Mouse (Mus musculus): ENCODE results near the gene Bcl6b.

The Bcl6b gene

DNA sequence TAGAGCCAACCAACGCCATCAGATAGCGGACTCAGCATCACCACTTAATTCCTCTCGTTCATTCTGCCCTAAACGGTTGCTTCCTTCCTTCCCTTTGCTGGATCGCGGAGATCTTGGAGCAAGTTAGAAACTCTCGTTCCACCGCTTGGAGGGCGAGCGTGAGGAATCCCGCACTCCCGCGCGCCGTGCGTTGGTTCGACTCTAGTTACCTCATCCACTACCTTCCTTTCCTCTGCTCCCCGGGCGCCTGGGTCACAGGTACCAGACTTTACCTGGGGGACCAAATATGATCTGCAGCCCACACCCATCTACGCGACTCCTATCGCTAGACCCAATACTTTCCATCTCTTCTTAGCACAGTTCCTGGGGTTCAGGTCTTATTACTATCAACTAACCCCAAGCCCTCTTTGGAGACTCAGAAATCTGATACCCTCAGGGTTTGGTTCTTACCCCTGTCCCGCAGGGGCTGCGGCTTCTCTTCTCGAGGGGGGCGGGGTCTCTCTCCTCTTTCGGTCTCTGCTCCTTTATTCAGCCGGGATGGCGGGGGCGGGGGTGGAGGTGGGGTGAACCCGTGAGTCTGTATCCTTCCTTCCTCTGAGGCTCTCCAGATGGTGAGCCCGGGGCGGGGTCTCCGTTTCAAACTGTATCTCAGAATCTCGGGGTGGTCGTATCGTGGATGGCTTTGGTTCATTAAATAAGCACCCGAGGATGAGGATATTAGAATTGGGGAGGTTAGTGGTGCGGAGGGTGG, at the start of gene Bcl6b:
Bcl6b (minus strand) TSS at position 539 of the 751 bp plus-strand sequence.
- in situ Hi-C loops (cut with MboI; ENCODE audit: low sequenced_read_pairs) = no loop called here

GRCm38 (mm10) chr11:70278961-70279360, 49.4 kb upstream of the Bcl6b start:
- in situ Hi-C loops (cut with MboI; ENCODE audit: low sequenced_read_pairs) = no loop called here

GRCm38 (mm10) chr11:70271641-70272040, 42.0 kb upstream of the Bcl6b start:
- in situ Hi-C loops (cut with MboI; ENCODE audit: low sequenced_read_pairs) = no loop called here

- in situ Hi-C loops (cut with MboI; ENCODE audit: low sequenced_read_pairs) = no loop called here
These were observed 36.8 kb upstream of the Bcl6b start for GRCm38 (mm10) chr11:70266405-70266804.

- in situ Hi-C loops (cut with MboI; ENCODE audit: low sequenced_read_pairs) = no loop called here
These were observed 36.2 kb upstream of the Bcl6b start for GRCm38 (mm10) chr11:70265819-70266218.

GRCm38 (mm10) chr11:70265252-70265651, 35.7 kb upstream of the Bcl6b start:
- in situ Hi-C loops (cut with MboI; ENCODE audit: low sequenced_read_pairs) = no loop called here

GRCm38 (mm10) chr11:70259035-70259434, 29.4 kb upstream of the Bcl6b start:
- in situ Hi-C loops (cut with MboI; ENCODE audit: low sequenced_read_pairs) = no loop called here

DNA sequence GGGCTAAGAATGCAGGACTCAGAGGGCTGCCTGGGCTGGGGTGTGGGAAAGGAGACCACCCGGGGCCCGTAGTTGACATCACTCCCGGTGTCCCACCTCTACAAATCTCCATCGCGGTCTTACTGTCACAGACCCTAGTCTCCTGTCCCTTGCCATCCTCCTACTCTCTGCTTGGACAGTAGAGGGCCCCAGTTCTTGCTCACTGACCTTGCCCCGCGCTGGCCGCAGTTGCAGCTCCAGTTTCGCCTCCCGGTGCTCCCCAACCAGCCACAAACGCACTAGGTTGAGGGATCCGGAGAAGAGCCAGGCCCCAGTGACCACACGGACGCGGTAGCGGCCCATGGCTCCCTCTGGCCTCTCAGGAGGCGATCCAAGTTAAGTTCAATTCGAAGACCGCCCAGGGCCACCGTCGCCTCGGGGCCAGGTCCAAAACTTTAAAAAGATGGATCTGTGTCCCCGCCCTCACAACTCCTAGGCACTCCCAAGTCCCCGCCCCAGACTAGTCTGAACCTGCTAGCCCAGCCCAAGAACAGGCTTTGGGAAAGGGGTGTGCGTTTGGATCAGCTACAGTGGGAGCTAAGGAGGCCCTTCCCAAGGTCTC, 25.4 kb upstream of the Bcl6b start, which contains the start of gene Alox12:
Alox12 (minus strand) TSS at position 423 of the 601 bp plus-strand sequence.
- in situ Hi-C loops (cut with MboI; ENCODE audit: low sequenced_read_pairs) = no loop called here

- in situ Hi-C loops (cut with MboI; ENCODE audit: low sequenced_read_pairs) = no loop called here
These were observed 24.7 kb upstream of the Bcl6b start for GRCm38 (mm10) chr11:70254337-70254736.

GRCm38 (mm10) chr11:70251853-70252252, 22.3 kb upstream of the Bcl6b start:
- in situ Hi-C loops (cut with MboI; ENCODE audit: low sequenced_read_pairs) = no loop called here

DNA sequence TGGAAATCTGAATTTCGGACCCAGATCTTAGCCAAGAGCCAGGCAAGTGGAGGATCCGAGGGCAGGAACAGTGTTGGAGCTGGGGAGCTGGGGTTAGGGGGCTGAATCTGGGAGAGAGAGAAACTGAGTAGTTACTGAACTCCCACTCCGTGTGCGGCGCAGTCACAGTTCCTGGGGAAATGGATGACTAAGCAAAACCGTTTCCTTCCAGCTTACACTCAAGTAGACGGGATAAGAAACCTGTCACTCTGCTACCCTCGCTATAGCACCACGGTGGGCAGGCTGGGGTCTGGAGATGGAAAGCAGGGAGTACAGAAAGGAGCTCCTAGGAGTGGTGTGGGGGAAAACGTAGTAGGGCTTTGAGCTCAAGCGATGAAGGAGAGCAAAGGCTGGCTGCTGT, 20.6 kb upstream of the Bcl6b start:
- in situ Hi-C loops (cut with MboI; ENCODE audit: low sequenced_read_pairs) = no loop called here

DNA sequence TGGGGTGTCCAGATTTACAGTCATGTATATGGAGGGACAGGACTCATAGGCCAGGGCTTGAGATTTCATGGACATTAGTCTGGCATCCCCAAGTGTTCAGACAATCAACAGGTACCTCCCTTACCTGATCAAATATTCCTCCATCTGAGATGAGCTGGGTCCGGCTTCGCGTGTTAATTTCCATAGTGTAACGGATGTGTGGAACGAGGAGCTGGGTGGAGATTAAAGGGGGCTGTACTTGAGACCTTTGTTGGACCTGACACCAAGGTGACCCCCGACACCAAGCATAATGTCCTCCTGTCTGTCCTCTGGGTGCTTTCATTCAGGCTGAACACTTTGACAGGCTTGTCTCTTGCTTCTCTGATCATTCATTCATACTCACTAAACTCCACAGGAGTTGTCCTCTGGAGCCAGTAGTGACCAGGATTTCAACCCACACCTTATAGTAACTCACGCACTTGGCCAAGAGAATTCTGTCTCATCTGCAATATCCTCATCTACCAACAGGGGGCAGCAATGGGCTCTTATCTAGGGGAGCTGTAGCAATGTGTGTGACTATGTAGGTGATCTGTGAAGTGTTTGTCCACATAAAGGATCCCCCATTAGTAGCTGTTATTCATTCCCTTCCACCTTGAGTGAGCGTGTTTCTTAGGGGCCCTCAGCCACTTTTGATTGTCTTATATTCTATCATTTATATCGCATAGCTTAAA, 17.7 kb upstream of the Bcl6b start:
- in situ Hi-C loops (cut with MboI; ENCODE audit: low sequenced_read_pairs) = no loop called here

DNA sequence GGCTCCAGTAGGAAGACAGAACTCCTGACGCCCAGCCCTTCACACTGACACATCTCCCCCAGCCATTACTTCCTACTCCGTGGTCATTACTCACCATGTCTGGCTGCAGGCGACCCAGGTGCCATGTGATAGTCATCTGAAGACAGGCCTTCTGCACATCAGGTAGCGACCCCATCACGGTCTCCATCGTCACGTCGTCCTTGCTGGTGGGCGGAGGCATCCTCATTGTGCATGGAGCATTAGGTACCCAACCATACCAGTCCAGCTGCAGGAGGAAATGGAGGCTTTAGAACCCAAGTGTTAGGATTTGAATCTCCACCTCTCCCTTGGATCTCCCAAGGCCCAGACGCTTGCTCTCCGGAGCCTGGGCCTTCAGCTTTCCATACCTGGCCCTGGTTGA, 13.0 kb upstream of the Bcl6b start:
- in situ Hi-C loops (cut with MboI; ENCODE audit: low sequenced_read_pairs) = no loop called here

DNA sequence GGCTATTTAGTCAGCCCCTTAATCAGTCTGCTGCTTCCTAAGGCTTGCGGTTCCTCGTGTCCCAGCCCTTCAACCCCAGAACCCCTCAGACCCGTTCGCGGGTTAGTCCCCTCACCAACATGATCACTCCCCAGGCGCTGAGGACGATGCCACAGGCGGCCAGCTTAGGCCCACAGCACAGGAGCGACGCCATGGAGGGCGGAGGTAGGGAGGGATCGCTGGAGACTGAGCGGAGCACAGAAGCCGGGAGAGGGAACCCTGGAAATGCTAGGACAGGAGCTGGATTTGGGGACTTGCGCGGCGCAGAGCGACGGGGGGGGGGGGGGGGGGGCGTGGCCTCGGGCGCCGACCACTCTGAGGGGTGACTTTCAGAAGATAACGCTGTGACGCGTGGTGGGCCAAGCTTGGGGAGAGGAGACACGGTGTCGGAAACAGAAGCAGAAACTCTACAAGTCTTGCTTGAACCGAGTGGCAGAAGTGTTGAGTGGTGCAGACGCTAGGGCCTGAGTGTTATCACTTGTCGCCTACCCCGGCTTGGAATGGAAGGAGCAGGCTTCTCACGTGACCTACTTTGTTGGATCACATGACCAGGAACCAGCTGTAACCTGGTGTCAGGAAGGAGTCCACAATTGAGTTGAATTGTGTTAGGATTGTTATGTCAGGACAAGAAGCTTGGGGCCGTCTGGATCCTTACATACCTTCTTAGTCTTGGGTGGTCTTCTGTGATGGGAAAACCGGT, 10.1 kb upstream of the Bcl6b start, which contains the start of the genes Gm21988 and Rnasek:
Gm21988 (minus strand) TSS at position 290 of the 739 bp plus-strand sequence.
Rnasek (minus strand) TSS at position 302 of the 739 bp plus-strand sequence.
- in situ Hi-C loops (cut with MboI; ENCODE audit: low sequenced_read_pairs) = no loop called here

GRCm38 (mm10) chr11:70238591-70239440, 9.2 kb upstream of the Bcl6b start:
- in situ Hi-C loops (cut with MboI; ENCODE audit: low sequenced_read_pairs) = no loop called here

DNA sequence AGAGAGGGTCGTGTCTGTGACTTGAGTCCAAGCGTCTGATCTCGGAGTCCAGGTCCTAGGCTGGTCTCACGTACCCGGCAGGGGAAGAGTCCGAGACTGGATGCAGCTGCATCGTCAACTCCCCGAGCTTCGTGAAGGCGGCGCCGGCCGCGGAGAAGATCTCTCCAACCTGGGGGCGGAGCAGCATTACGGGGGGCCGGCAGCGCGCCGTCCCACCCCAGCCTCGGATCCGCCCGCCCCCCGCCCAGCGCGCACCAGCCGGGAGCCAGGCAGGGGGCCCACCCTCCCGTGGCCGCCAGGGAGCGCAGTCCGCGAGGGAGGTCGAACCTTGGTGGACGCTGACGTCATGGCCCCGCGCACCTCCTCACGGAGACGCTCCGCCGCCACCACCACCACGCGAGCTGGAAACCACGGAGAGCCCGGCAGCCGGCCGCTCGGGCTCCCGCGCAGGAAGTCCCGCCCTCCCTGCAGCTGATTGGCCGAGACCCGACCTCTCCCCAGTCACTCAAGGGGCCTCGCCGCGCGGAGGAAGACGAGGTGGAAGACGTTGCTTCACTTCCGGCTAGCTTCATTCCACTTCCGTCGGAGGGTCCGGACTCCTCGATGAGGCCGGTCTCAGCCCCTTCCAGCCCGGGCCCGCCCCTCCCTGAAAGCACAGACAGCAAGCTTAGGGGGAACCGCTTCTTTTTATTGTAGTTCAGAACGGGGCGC, 8.0 kb upstream of the Bcl6b start, which contains the start of gene 0610010K14Rik:
0610010K14Rik (minus strand) TSS at position 458 of the 711 bp plus-strand sequence.
- in situ Hi-C loops (cut with MboI; ENCODE audit: low sequenced_read_pairs) = no loop called here

- in situ Hi-C loops (cut with MboI; ENCODE audit: low sequenced_read_pairs) = no loop called here
These were observed 7.1 kb upstream of the Bcl6b start for GRCm38 (mm10) chr11:70236717-70237116.

DNA sequence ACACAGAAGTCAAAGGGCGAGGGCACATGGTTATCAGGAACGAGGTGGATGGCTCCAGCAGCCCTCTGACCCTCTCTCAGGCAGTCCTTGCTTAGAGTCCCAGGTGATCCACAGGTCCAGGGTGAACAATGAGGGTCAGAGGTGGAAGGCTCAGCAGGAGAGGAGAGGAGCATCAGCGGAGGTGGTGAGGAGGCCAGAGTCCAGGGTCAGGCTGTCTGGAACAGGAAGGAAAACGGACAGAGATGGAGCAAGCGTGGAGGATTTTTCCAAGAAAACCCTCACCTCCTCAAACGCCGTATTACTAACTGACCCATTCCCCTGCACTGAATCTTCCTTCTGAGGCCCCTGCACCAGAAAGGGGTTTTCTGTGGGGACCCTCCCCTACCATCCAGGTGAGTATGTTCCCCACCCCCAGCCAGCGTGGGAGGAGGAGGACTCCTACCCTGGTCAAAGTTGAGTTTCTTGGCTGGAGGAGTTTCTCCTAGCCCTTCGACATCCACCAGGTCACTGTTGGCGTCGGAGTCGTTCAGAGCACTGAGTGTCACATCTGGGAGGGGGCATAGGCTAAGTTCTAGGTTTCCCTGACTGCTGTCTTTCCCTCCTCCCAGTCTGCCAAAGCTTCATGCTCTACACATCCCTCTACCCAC, 5.8 kb upstream of the Bcl6b start:
- in situ Hi-C loops (cut with MboI; ENCODE audit: low sequenced_read_pairs) = no loop called here

- in situ Hi-C loops (cut with MboI; ENCODE audit: low sequenced_read_pairs) = no loop called here
These were observed 4.9 kb upstream of the Bcl6b start for GRCm38 (mm10) chr11:70234497-70234896.
